Mouse (Mus musculus): ENCODE measurements at regions not wholly inside any gene's neighbourhood (a gene's known extent, or its start where the extent isn't known, plus 50 kb on each side); places are given as distances from the start of the nearest gene placed in this dataset.

GRCm38 (mm10) chr8:35283366-35283765 lies 482.2 kb upstream of the Gm19410 start:
- Histone ChIP-seq H3K4me3 (ENCODE audit: low read depth, low read length) (no peak overlapping the region), H3K4me2 (no peak overlapping the region), H3K9me3 (ENCODE audit: control insufficient read depth, low read length) (no peaks in the 10 kb centered on the region), H3K9ac (ENCODE audit: low read length) (no peak overlapping the region), H3K27me3 (ENCODE audit: control insufficient read depth, insufficient read depth, low read length) (no peaks in the 10 kb centered on the region), H3K4me1 (ENCODE audit: control insufficient read depth, insufficient read depth, low read length) (no peaks in the 10 kb centered on the region), H3K27ac (ENCODE audit: low read depth, low read length) (no peak overlapping the region), H3K36me3 (ENCODE audit: control insufficient read depth, insufficient read depth, low read length) (no peaks in the 10 kb centered on the region)
- no peak for DNase-seq (ENCODE audit: low spot score, missing footprints)
- WGBS = 92% methylated on average over 9 of the region's 9 CpGs
- ATAC-seq (ENCODE audit: low FRiP score) = no peak

GRCm38 (mm10) chr8:35289018-35289417 lies 476.6 kb upstream of the Gm19410 start:
- 83% methylated on average over 5 of the region's 5 CpGs for WGBS
- ATAC-seq (ENCODE audit: low FRiP score) (no peak), DNase-seq (ENCODE audit: low spot score, missing footprints) (no peak)
- no peak overlapping the region for H3K9ac ChIP-seq (ENCODE audit: low read length)
- no peak overlapping the region for H3K4me2 ChIP-seq
- no peaks in the 10 kb centered on the region for H3K27me3 ChIP-seq (ENCODE audit: control insufficient read depth, insufficient read depth, low read length)
- H3K4me3 ChIP-seq (ENCODE audit: low read depth, low read length) = no peak overlapping the region
- H3K36me3 ChIP-seq (ENCODE audit: control insufficient read depth, insufficient read depth, low read length) = no peaks in the 10 kb centered on the region
- no peaks in the 10 kb centered on the region for H3K9me3 ChIP-seq (ENCODE audit: control insufficient read depth, low read length)
- peaks cover 2% of the 10 kb centered on the region; the same call in 1 of the 2 replicates for H3K4me1 ChIP-seq (ENCODE audit: control insufficient read depth, insufficient read depth, low read length)
- no peak overlapping the region for H3K27ac ChIP-seq (ENCODE audit: low read depth, low read length)

- WGBS = 80% methylated on average over 4 of the region's 4 CpGs
Observed at GRCm38 (mm10) chr8:35289967-35290366, 475.6 kb upstream of the Gm19410 start.

GRCm38 (mm10) chr8:35293437-35294126 lies 472.0 kb upstream of the Gm19410 start:
- no peak for DNase-seq (ENCODE audit: low spot score, missing footprints)
- no peak overlapping the region for H3K4me3 ChIP-seq (ENCODE audit: low read depth, low read length)
- no peak overlapping the region for H3K9ac ChIP-seq (ENCODE audit: low read length)
- H3K27me3 ChIP-seq (ENCODE audit: control insufficient read depth, insufficient read depth, low read length) = no peaks in the 10 kb centered on the region
- H3K27ac ChIP-seq (ENCODE audit: low read depth, low read length) = no peak overlapping the region
- H3K9me3 ChIP-seq (ENCODE audit: control insufficient read depth, low read length) = no peaks in the 10 kb centered on the region
- WGBS = 67% methylated on average over 14 of the region's 14 CpGs
- H3K4me1 ChIP-seq (ENCODE audit: control insufficient read depth, insufficient read depth, low read length) = peaks cover 2% of the 10 kb centered on the region; the same call in 1 of the 2 replicates
- ATAC-seq (ENCODE audit: low FRiP score) = peak; percentile 88
- H3K4me2 ChIP-seq = no peak overlapping the region
- H3K36me3 ChIP-seq (ENCODE audit: control insufficient read depth, insufficient read depth, low read length) = no peaks in the 10 kb centered on the region

More at GRCm38 (mm10) chr8:35289967-35290366, 475.6 kb upstream of the Gm19410 start:
- no peak for ATAC-seq (ENCODE audit: low FRiP score)
- no peak overlapping the region for H3K4me3 ChIP-seq (ENCODE audit: low read depth, low read length)
- no peak overlapping the region for H3K9ac ChIP-seq (ENCODE audit: low read length)
- DNase-seq (ENCODE audit: low spot score, missing footprints) = no peak
- no peak overlapping the region for H3K4me2 ChIP-seq
- H3K27ac ChIP-seq (ENCODE audit: low read depth, low read length) = no peak overlapping the region
- H3K27me3 ChIP-seq (ENCODE audit: control insufficient read depth, insufficient read depth, low read length) = no peaks in the 10 kb centered on the region
- H3K36me3 ChIP-seq (ENCODE audit: control insufficient read depth, insufficient read depth, low read length) = no peaks in the 10 kb centered on the region
- H3K9me3 ChIP-seq (ENCODE audit: control insufficient read depth, low read length) = no peaks in the 10 kb centered on the region
- peaks cover 2% of the 10 kb centered on the region; the same call in 1 of the 2 replicates for H3K4me1 ChIP-seq (ENCODE audit: control insufficient read depth, insufficient read depth, low read length)

GRCm38 (mm10) chr8:35296936-35297335 lies 468.7 kb upstream of the Gm19410 start:
- H3K4me1 ChIP-seq (ENCODE audit: control insufficient read depth, insufficient read depth, low read length) = no peaks in the 10 kb centered on the region
- H3K9me3 ChIP-seq (ENCODE audit: control insufficient read depth, low read length) = no peaks in the 10 kb centered on the region
- H3K4me2 ChIP-seq = no peak overlapping the region
- H3K27me3 ChIP-seq (ENCODE audit: control insufficient read depth, insufficient read depth, low read length) = no peaks in the 10 kb centered on the region
- no peaks in the 10 kb centered on the region for H3K36me3 ChIP-seq (ENCODE audit: control insufficient read depth, insufficient read depth, low read length)
- 81% methylated on average over 6 of the region's 6 CpGs for WGBS
- H3K4me3 ChIP-seq (ENCODE audit: low read depth, low read length) = no peak overlapping the region
- no peak overlapping the region for H3K27ac ChIP-seq (ENCODE audit: low read depth, low read length)
- ATAC-seq (ENCODE audit: low FRiP score) (no peak), DNase-seq (ENCODE audit: low spot score, missing footprints) (no peak)
- H3K9ac ChIP-seq (ENCODE audit: low read length) = no peak overlapping the region

GRCm38 (mm10) chr8:35299088-35299487 lies 466.5 kb upstream of the Gm19410 start:
- WGBS = 92% methylated on average over 9 of the region's 9 CpGs
- no peaks in the 10 kb centered on the region for H3K36me3 ChIP-seq (ENCODE audit: control insufficient read depth, insufficient read depth, low read length)

GRCm38 (mm10) chr8:35300359-35300758 lies 465.2 kb upstream of the Gm19410 start:
- Histone ChIP-seq H3K9me3 (ENCODE audit: control insufficient read depth, low read length) (no peaks in the 10 kb centered on the region; the same call in 1 of the 2 replicates), H3K36me3 (ENCODE audit: control insufficient read depth, insufficient read depth, low read length) (no peaks in the 10 kb centered on the region), H3K4me2 (no peak overlapping the region), H3K9ac (ENCODE audit: low read length) (no peak overlapping the region), H3K4me3 (ENCODE audit: low read depth, low read length) (no peak overlapping the region), H3K4me1 (ENCODE audit: control insufficient read depth, insufficient read depth, low read length) (no peaks in the 10 kb centered on the region), H3K27ac (ENCODE audit: low read depth, low read length) (no peak overlapping the region), H3K27me3 (ENCODE audit: control insufficient read depth, insufficient read depth, low read length) (no peaks in the 10 kb centered on the region)
- 87% methylated on average over 3 of the region's 3 CpGs for WGBS
- DNase-seq (ENCODE audit: low spot score, missing footprints) (no peak), ATAC-seq (ENCODE audit: low FRiP score) (no peak)

More at GRCm38 (mm10) chr8:35299088-35299487, 466.5 kb upstream of the Gm19410 start:
- H3K27ac ChIP-seq (ENCODE audit: low read depth, low read length) = no peak overlapping the region
- H3K9ac ChIP-seq (ENCODE audit: low read length) = no peak overlapping the region
- H3K9me3 ChIP-seq (ENCODE audit: control insufficient read depth, low read length) = no peaks in the 10 kb centered on the region
- no peaks in the 10 kb centered on the region for H3K27me3 ChIP-seq (ENCODE audit: control insufficient read depth, insufficient read depth, low read length)
- no peak overlapping the region for H3K4me3 ChIP-seq (ENCODE audit: low read depth, low read length)
- H3K4me1 ChIP-seq (ENCODE audit: control insufficient read depth, insufficient read depth, low read length) = no peaks in the 10 kb centered on the region
- no peak for DNase-seq (ENCODE audit: low spot score, missing footprints)
- H3K4me2 ChIP-seq = no peak overlapping the region
- no peak for ATAC-seq (ENCODE audit: low FRiP score)

- Histone ChIP-seq H3K4me3 (ENCODE audit: low read depth, low read length) (no peak overlapping the region), H3K27me3 (ENCODE audit: control insufficient read depth, insufficient read depth, low read length) (no peaks in the 10 kb centered on the region), H3K9me3 (ENCODE audit: control insufficient read depth, low read length) (no peaks in the 10 kb centered on the region; the same call in 1 of the 2 replicates), H3K4me1 (ENCODE audit: control insufficient read depth, insufficient read depth, low read length) (no peaks in the 10 kb centered on the region), H3K9ac (ENCODE audit: low read length) (no peak overlapping the region), H3K36me3 (ENCODE audit: control insufficient read depth, insufficient read depth, low read length) (no peaks in the 10 kb centered on the region), H3K27ac (ENCODE audit: low read depth, low read length) (no peak overlapping the region), H3K4me2 (no peak overlapping the region)
- ATAC-seq (ENCODE audit: low FRiP score) = no peak
- 79% methylated on average over 10 of the region's 10 CpGs for WGBS
- no peak for DNase-seq (ENCODE audit: low spot score, missing footprints)
Observed at GRCm38 (mm10) chr8:35300881-35301521, 464.6 kb upstream of the Gm19410 start.

GRCm38 (mm10) chr8:35302856-35303255 lies 462.7 kb upstream of the Gm19410 start:
- no peak for ATAC-seq (ENCODE audit: low FRiP score)
- Histone ChIP-seq H3K9me3 (ENCODE audit: control insufficient read depth, low read length) (no peaks in the 10 kb centered on the region; the same call in 1 of the 2 replicates), H3K27me3 (ENCODE audit: control insufficient read depth, insufficient read depth, low read length) (no peaks in the 10 kb centered on the region), H3K4me2 (no peak overlapping the region), H3K9ac (ENCODE audit: low read length) (no peak overlapping the region), H3K36me3 (ENCODE audit: control insufficient read depth, insufficient read depth, low read length) (no peaks in the 10 kb centered on the region), H3K27ac (ENCODE audit: low read depth, low read length) (no peak overlapping the region), H3K4me3 (ENCODE audit: low read depth, low read length) (no peak overlapping the region), H3K4me1 (ENCODE audit: control insufficient read depth, insufficient read depth, low read length) (no peaks in the 10 kb centered on the region)
- 87% methylated on average over 7 of the region's 7 CpGs for WGBS
- DNase-seq (ENCODE audit: low spot score, missing footprints) = no peak

All from midbrain, embryonic 11.5 days (tissue).